Mouse (Mus musculus) heart, postnatal 0 days (tissue): ENCODE data around the gene Fxyd3. TPM values are rescaled to one million over a fixed set of nuclear protein-coding genes. Genes with fewer than 3 reads are reported as not detected.
A peak's percentile ranks its signal among the peaks of the same experiment; 100 is the strongest.

Experiments used
- ATAC-seq: fragments of 200-750 bp; cut with Nextera tagmentation; 2 replicates; pipeline ENCODE4 v1.8.0; 2017; ENCODE audit warnings: low read depth, moderate number of reproducible peaks, moderate library complexity; ENCODE audit not compliant: insufficient read depth
- DNase-seq: peaks from one replicate; pipeline ENCODE4 v3.0.0-alpha.2; 2016; ENCODE audit warnings: low spot score
- H3K27ac ChIP-seq: fragments of 300-500 bp; sonication (generic); 2 replicates; pipeline ENCODE4 v1.5.1; 2014; ENCODE audit warnings: low read depth, mild to moderate bottlenecking
- H3K27me3 ChIP-seq: fragments of 300-500 bp; sonication (generic); 2 replicates; pipeline ENCODE4 v1.6.1; 2014; ENCODE audit warnings: low read length, mixed read lengths; ENCODE audit not compliant: control insufficient read depth, insufficient read depth
- H3K36me3 ChIP-seq: fragments of 300-500 bp; sonication (generic); replicated peaks from 2 replicates; pipeline ENCODE4 v1.6.1; 2014; ENCODE audit warnings: low read length, mixed read lengths; ENCODE audit not compliant: control insufficient read depth, insufficient read depth
- H3K4me1 ChIP-seq: fragments of 300-500 bp; sonication (generic); 2 replicates; pipeline ENCODE4 v1.6.1; 2014; ENCODE audit warnings: antibody characterized with exemption; ENCODE audit not compliant: control insufficient read depth, insufficient read depth
- H3K4me2 ChIP-seq: fragments of 300-500 bp; sonication (generic); 2 replicates; pipeline ENCODE4 v1.6.1; 2014; ENCODE audit warnings: low read depth, mild to moderate bottlenecking, low read length, moderate library complexity
- H3K4me3 ChIP-seq: fragments of 300-500 bp; sonication (generic); 2 replicates; pipeline ENCODE4 v1.5.1; 2014; ENCODE audit warnings: low read depth, low read length
- H3K9ac ChIP-seq: fragments of 300-500 bp; sonication (generic); replicated peaks from 2 replicates; pipeline ENCODE4 v1.6.1; 2014; ENCODE audit warnings: low read depth, low read length, mixed read lengths
- H3K9me3 ChIP-seq: fragments of 300-500 bp; sonication (generic); replicated peaks from 2 replicates; pipeline ENCODE4 v1.6.1; 2016; ENCODE audit warnings: low read length; ENCODE audit not compliant: control insufficient read depth
- CTCF ChIP-seq: IDR thresholded peaks from 2 replicates; pipeline ENCODE4 v1.5.1; 2016; ENCODE audit warnings: antibody characterized with exemption, control low read depth, low read depth
- EP300 ChIP-seq: IDR thresholded peaks from 2 replicates; pipeline ENCODE4 v1.6.1; 2016; ENCODE audit warnings: antibody characterized with exemption, low read depth
- WGBS: fragments of 180-500 bp; shearing (Covaris S2); extraction: QIAGEN DNeasy Blood & Tissue Kit; methylation state at CpG from one replicate; pipeline ENCODE4 v1.1.7; 2014; 5-methylcytosine and 5-hydroxymethylcytosine counted together
- polyA plus RNA-seq: library from polyadenylated mRNA; unstranded; fragments of >200 nt; fragmentation: Nextera tagmentation; extraction: Ambion mirVana; gene quantifications from 2 replicates; pipeline ENCODE4 v1.2.1, GENCODE M21; 2015
- total RNA-seq: library from RNA; depleted of rRNA; stranded (reverse); fragments of >200 nt; gene quantifications from 2 replicates; pipeline ENCODE4 v1.2.3, GENCODE M21; 2014; ENCODE audit warnings: low replicate concordance

Fxyd3 gene
- total and polyA plus RNA-seq, 2 experiments from 2014 or later = 0.66 to 0.92 TPM

GRCm38 (mm10) chr7:31119556-31119955 lies 43.1 kb upstream of the Fxyd3 start:
- Histone ChIP-seq H3K27me3 (0 out of 2 replicates have a peak, but pooled peaks cover 2% of the 10 kb centered on the region), H3K4me1 (peaks cover 11% of the 10 kb centered on the region), H3K9ac (no peak overlapping the region), H3K36me3 (no peaks in the 10 kb centered on the region), H3K9me3 (no peaks in the 10 kb centered on the region), H3K27ac (no peak overlapping the region), H3K4me2 (no peak overlapping the region), H3K4me3 (no peak overlapping the region)
- TF ChIP-seq EP300 (no peak), CTCF (no peak)
- DNase-seq (no peak), ATAC-seq (no peak)
- 84% methylated on average over 5 of the region's 5 CpGs for WGBS

DNA sequence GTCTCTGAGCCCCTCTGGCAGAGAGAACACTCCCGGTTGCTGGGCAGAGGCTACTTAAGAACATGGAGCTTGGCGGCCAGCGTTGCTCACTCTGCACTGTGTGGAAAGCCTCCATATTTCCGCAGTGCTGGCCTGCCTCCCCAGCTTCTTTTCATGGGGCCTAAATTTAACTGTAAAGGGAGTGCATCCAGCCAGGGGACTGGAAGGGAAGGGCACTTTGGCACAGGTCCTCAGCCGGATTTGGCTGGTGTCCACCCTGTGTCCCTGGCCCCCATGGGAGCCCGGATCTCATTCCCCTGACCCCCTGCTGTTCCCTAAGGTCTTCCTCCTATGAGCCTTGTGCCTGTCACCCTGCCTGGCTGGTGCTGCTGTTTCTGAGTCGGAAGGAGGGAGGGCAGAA lies 42.0 kb upstream of the Fxyd3 start:
- Histone ChIP-seq H3K27ac (peak overlapping the region; percentile 46), H3K27me3 (0 out of 2 replicates have a peak, but pooled peaks cover 2% of the 10 kb centered on the region), H3K9ac (no peak overlapping the region), H3K36me3 (no peaks in the 10 kb centered on the region), H3K4me1 (peaks cover 11% of the 10 kb centered on the region), H3K9me3 (no peaks in the 10 kb centered on the region), H3K4me2 (no peak overlapping the region), H3K4me3 (no peak overlapping the region)
- peak; percentile 20; the same call in 1 of the 2 replicates for ATAC-seq
- peak; percentile 18 for DNase-seq
- TF ChIP-seq EP300 (no peak), CTCF (no peak)
- 21% methylated on average over 7 of the region's 7 CpGs for WGBS

DNA sequence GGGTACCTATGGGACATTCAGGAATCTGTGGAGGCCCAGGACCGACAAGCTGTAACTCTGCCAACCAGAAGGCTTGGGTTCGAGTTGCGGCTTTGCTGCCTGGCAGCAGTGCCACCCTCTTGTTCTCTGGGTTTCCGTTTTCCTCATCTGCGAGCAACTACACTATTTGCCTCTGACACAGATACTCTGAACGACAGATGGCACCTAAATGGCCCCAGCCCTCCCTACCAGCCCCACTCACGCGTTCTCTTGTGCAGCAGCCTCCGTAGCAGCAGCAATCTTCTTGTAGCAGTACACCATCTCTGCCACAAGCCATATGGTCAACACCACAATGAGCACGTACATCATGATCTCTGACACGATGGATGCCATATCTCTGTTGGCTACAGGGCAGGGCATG lies 41.0 kb upstream of the Fxyd3 start:
- H3K9ac ChIP-seq = no peak overlapping the region
- TF ChIP-seq EP300 (no peak), CTCF (no peak)
- H3K4me1 ChIP-seq = peaks cover 11% of the 10 kb centered on the region
- WGBS = 84% methylated on average over 11 of the region's 11 CpGs
- no peak overlapping the region for H3K27ac ChIP-seq
- no peak for DNase-seq
- ATAC-seq = no peak
- no peak overlapping the region for H3K4me2 ChIP-seq
- no peaks in the 10 kb centered on the region for H3K27me3 ChIP-seq
- no peaks in the 10 kb centered on the region for H3K9me3 ChIP-seq
- H3K36me3 ChIP-seq = no peaks in the 10 kb centered on the region
- H3K4me3 ChIP-seq = no peak overlapping the region

DNA sequence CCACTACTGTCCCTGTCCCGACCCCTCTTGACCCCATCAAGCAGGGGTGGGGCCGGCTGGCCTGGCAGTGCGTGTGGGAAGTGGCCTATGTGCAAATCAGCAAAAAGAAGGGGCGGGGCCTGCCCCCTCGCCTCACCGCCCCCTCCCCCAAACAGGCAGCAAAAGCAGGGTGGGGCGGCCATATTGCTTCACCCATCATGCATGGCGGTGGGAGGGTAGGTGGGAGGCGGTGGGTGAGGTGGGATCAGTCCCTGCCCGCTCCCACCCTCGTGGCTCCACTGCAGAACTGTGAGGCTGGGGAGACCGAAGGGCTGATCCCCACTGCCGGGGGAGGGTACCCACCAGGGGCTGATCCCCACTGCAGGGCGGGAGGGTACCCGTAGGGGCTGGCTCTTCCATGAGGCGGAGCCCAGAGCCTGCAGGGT lies 40.2 kb upstream of the Fxyd3 start:
- H3K36me3 ChIP-seq = no peaks in the 10 kb centered on the region
- no peak overlapping the region for H3K4me3 ChIP-seq
- H3K4me1 ChIP-seq = peaks cover 11% of the 10 kb centered on the region
- H3K9ac ChIP-seq = no peak overlapping the region
- TF ChIP-seq CTCF (no peak), EP300 (no peak)
- H3K27me3 ChIP-seq = no peaks in the 10 kb centered on the region
- WGBS = 65% methylated on average over 15 of the region's 16 CpGs
- no peak overlapping the region for H3K27ac ChIP-seq
- DNase-seq (no peak), ATAC-seq (no peak)
- no peaks in the 10 kb centered on the region for H3K9me3 ChIP-seq
- no peak overlapping the region for H3K4me2 ChIP-seq

DNA sequence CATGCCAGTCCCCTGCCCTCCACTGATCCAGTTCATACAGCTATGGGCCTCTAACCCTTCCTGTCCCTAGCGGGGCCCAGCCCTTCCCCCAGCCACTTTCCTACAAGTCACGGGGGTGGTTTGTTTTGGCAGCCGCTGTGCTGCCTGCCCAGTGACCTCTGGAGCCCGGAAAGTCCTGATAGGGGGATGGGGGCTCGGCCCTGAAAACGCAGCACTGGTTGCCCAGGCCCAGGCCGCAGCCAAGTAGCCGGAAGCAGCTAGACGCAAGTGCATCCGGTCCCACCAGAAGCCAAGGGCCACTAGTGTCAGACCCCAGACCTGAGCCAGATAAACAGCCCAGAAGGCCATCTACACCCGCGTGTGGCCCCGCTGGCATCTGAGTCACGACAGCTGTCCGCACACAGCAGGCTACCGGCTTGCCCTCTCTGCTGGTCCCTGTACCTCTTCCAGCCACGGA lies 39.1 kb upstream of the Fxyd3 start:
- Histone ChIP-seq H3K4me3 (no peak overlapping the region), H3K4me2 (0 out of 2 replicates have a peak overlapping the region, but pooled peaks have one; percentile 10), H3K9me3 (no peaks in the 10 kb centered on the region), H3K27me3 (no peaks in the 10 kb centered on the region), H3K27ac (peak overlapping the region; percentile 81), H3K36me3 (no peaks in the 10 kb centered on the region), H3K4me1 (peaks cover 11% of the 10 kb centered on the region), H3K9ac (0 out of 2 replicates have a peak overlapping the region, but pooled peaks have one; percentile 40)
- DNase-seq (peak; percentile 77), ATAC-seq (peak; percentile 87)
- TF ChIP-seq EP300 (peak; percentile 76), CTCF (no peak)
- 15% methylated on average over 17 of the region's 17 CpGs for WGBS

- peak; percentile 18 for ATAC-seq
- TF ChIP-seq CTCF = no peak
- no peak for TF ChIP-seq EP300
- Histone ChIP-seq H3K4me1 (peaks cover 11% of the 10 kb centered on the region), H3K27ac (peak within 1 kb of the TSS; percentile 81), H3K9ac (peak within 1 kb of the TSS; percentile 40; the same call in 1 of the 2 replicates), H3K4me2 (0 out of 2 replicates have a peak within 1 kb of the TSS, but pooled peaks have one; percentile 10), H3K27me3 (no peaks in the 10 kb centered on the region), H3K36me3 (no peaks in the 10 kb centered on the region), H3K9me3 (no peaks in the 10 kb centered on the region), H3K4me3 (no peak within 1 kb of the TSS)
- WGBS = 26% methylated on average over 11 of the region's 15 CpGs
- DNase-seq = no peak
Observed at GRCm38 (mm10) chr7:31115182-31115581, 38.7 kb upstream of the Fxyd3 start, which contains the start of gene Hpn. Hpn (minus strand) TSS chr7:31115290.
